Mouse (Mus musculus): Measurements from ENCODE around the gene Scrn1. TPM values are rescaled to one million over a fixed set of nuclear protein-coding genes. Genes with fewer than 3 reads are reported as not detected.

The Scrn1 gene
- total and polyA plus RNA-seq, 2 experiments = under 0.01 TPM; not detected in 1

DNA sequence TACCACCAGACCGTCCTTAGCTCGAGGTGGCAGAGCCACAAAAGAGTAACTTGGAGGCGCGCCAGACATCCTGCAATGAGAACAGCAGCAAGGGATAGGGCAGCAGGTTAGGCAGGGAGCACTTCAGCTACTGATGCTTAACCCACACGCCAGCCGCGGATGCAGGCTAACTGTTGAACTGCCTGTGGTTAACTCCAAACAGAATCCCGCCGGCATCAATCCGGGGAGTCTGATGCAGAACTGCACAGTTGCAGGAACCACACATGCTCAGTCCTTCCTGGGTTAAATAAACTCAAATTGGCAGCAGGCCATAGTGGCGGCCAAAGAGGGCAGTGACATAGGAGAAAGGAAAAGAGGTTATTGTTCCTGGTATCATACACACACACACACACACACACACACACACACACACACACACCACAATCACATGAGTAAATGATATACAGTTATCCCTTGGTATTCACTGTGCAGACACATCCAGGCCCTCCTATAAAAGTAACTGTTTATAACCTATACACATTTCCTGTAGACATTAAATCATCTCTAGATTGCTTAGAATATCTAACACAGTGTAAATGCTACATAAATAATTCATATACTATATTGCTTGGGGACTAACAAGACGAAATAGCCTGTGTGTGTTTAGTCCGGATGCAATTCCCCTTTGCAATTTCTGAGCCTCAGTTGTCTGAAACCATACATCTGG, 17.8 kb downstream of the Scrn1 start:
- no peaks in the 10 kb centered on the region for H3K36me3 ChIP-seq (ENCODE audit: control insufficient read depth, insufficient read depth, low read length)
- no peaks in the 10 kb centered on the region for H3K27me3 ChIP-seq (ENCODE audit: control insufficient read depth, insufficient read depth, low read length)
- H3K27ac ChIP-seq (replicated peaks; ENCODE audit: insufficient read depth, low read depth, low read length) = no peak overlapping the region
- H3K4me1 ChIP-seq (ENCODE audit: control insufficient read depth, insufficient read depth, low read length) = no peaks in the 10 kb centered on the region
- H3K9ac ChIP-seq (ENCODE audit: low read depth, low read length) = no peak overlapping the region
- no peak for TF ChIP-seq CTCF (IDR thresholded peaks at IDR 0.05; ENCODE audit: low read depth, low read length)
- no peak for TF ChIP-seq POLR2A (IDR thresholded peaks at IDR 0.05; ENCODE audit: extremely low read depth, insufficient read depth, low read length)
- peak; percentile 8 for DNase-seq (ENCODE audit: extremely low read depth, low read depth, low spot score)
- H3K4me3 ChIP-seq (ENCODE audit: insufficient read depth, low read depth, low read length) = no peak overlapping the region
- WGBS = 57% methylated on average over 13 of the region's 13 CpGs
- no peaks in the 10 kb centered on the region for H3K79me2 ChIP-seq (ENCODE audit: control insufficient read depth, insufficient read depth, low read length)

DNA sequence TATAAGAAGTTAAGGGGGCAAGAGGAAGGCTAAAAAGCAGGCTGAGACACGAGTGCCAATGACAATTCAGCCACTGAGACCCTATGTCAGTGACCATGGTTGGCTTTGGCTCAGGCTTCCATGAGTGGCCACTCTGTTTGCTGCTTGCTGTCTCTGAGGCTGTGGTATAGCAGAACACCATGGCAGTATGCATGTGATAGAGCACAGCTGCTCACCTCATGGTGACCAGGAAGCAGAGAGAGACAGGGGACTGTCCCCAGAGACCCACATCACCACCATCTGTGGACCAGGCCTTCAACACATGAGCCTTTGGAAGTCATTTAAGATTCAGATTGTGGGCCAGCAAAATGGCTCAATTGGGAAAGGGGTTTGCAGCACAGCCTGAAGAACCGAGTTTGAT, 22.6 kb downstream of the Scrn1 start:
- Histone ChIP-seq H3K36me3 (ENCODE audit: control insufficient read depth, insufficient read depth, low read length) (no peaks in the 10 kb centered on the region), H3K27me3 (ENCODE audit: control insufficient read depth, insufficient read depth, low read length) (no peaks in the 10 kb centered on the region), H3K4me3 (ENCODE audit: insufficient read depth, low read depth, low read length) (no peak overlapping the region), H3K27ac (replicated peaks; ENCODE audit: insufficient read depth, low read depth, low read length) (no peak overlapping the region), H3K9ac (ENCODE audit: low read depth, low read length) (no peak overlapping the region), H3K4me1 (ENCODE audit: control insufficient read depth, insufficient read depth, low read length) (no peaks in the 10 kb centered on the region), H3K79me2 (ENCODE audit: control insufficient read depth, insufficient read depth, low read length) (no peaks in the 10 kb centered on the region)
- 90% methylated on average over 2 of the region's 2 CpGs for WGBS
- no peak for DNase-seq (ENCODE audit: extremely low read depth, low read depth, low spot score)
- TF ChIP-seq CTCF (IDR thresholded peaks at IDR 0.05; ENCODE audit: low read depth, low read length) (no peak), POLR2A (IDR thresholded peaks at IDR 0.05; ENCODE audit: extremely low read depth, insufficient read depth, low read length) (no peak)

DNA sequence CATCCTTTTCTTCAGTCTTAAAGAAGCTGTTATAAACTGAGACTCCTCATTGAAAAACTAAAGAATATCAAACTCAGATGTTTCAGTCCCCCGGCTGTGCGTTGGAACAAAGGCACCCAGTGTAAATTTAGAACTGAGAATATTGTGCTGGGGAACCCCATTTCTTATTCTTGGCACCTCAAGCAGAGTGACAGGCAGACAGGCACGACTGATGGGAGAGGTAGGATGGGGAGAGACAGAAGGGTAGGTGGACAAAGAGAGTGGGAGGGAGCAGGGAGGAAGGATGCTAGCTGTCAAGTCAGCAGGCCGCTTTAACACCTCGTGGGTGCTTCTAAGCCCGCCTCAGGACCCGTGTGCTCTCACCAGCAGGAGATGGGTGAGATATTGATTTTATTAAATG, 23.5 kb downstream of the Scrn1 start:
- H3K36me3 ChIP-seq (ENCODE audit: control insufficient read depth, insufficient read depth, low read length) = no peaks in the 10 kb centered on the region
- H3K27ac ChIP-seq (replicated peaks; ENCODE audit: insufficient read depth, low read depth, low read length) = no peak overlapping the region
- no peaks in the 10 kb centered on the region for H3K79me2 ChIP-seq (ENCODE audit: control insufficient read depth, insufficient read depth, low read length)
- WGBS = 86% methylated on average over 7 of the region's 7 CpGs
- no peaks in the 10 kb centered on the region for H3K27me3 ChIP-seq (ENCODE audit: control insufficient read depth, insufficient read depth, low read length)
- no peak overlapping the region for H3K4me3 ChIP-seq (ENCODE audit: insufficient read depth, low read depth, low read length)
- no peak overlapping the region for H3K9ac ChIP-seq (ENCODE audit: low read depth, low read length)
- no peaks in the 10 kb centered on the region for H3K4me1 ChIP-seq (ENCODE audit: control insufficient read depth, insufficient read depth, low read length)
- TF ChIP-seq CTCF (IDR thresholded peaks at IDR 0.05; ENCODE audit: low read depth, low read length) = no peak
- no peak for TF ChIP-seq POLR2A (IDR thresholded peaks at IDR 0.05; ENCODE audit: extremely low read depth, insufficient read depth, low read length)
- DNase-seq (ENCODE audit: extremely low read depth, low read depth, low spot score) = no peak

DNA sequence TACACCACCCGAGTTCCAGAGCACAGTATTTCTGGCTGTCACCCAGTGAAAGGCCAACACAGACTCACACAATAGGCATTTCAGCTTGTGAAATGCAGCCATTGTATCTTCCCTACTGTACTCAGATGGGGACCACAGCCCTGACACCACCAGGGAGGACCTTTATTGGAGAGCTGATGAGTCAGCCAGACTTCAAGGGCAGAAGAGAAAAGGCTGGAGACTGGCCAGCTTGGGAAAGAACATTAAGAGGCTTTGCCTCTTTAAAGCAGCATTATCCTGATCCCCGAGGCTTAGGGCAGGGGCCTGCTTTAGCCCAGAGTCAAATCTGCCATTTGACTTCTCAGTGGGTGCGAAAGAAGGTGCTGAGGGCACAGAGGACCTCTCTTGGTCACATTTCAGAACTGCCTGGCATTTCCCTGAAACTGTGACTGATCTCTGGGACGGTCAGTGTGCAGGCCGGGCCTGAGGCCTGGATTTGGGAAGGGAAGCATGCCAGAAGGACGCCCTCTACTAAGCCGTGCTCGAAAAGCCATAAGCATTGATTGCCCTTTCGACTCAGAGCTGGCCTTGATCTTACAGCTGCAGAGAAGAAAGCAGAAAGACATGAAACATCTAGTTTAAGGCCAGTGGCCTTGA, 25.9 kb downstream of the Scrn1 start:
- no peaks in the 10 kb centered on the region for H3K79me2 ChIP-seq (ENCODE audit: control insufficient read depth, insufficient read depth, low read length)
- TF ChIP-seq POLR2A (IDR thresholded peaks at IDR 0.05; ENCODE audit: extremely low read depth, insufficient read depth, low read length) (no peak), CTCF (IDR thresholded peaks at IDR 0.05; ENCODE audit: low read depth, low read length) (no peak)
- no peaks in the 10 kb centered on the region for H3K27me3 ChIP-seq (ENCODE audit: control insufficient read depth, insufficient read depth, low read length)
- no peak overlapping the region for H3K4me3 ChIP-seq (ENCODE audit: insufficient read depth, low read depth, low read length)
- H3K4me1 ChIP-seq (ENCODE audit: control insufficient read depth, insufficient read depth, low read length) = no peaks in the 10 kb centered on the region
- WGBS = 79% methylated on average over 9 of the region's 9 CpGs
- no peak overlapping the region for H3K27ac ChIP-seq (replicated peaks; ENCODE audit: insufficient read depth, low read depth, low read length)
- no peak for DNase-seq (ENCODE audit: extremely low read depth, low read depth, low spot score)
- H3K36me3 ChIP-seq (ENCODE audit: control insufficient read depth, insufficient read depth, low read length) = no peaks in the 10 kb centered on the region
- no peak overlapping the region for H3K9ac ChIP-seq (ENCODE audit: low read depth, low read length)

DNA sequence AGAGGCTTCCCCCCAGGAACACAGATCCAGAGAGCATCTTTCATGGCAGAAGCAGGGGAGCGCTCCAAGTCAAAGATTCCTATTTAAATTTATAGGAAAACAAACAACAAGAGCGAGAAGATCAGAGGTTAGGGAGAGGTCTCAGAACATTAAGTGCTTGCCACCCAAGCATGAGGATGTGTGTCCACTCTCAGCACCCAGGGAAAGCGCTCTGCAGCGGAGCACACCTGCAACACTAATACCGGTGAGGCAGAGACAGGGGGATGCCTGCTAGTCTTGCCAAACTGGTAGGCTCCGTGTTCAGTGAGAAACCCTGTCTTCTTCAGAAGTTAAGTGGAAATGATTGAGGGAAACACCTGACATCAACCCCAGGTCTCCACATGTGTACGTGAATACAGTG, 26.9 kb downstream of the Scrn1 start:
- no peak for DNase-seq (ENCODE audit: extremely low read depth, low read depth, low spot score)
- Histone ChIP-seq H3K9ac (ENCODE audit: low read depth, low read length) (no peak overlapping the region), H3K27ac (replicated peaks; ENCODE audit: insufficient read depth, low read depth, low read length) (no peak overlapping the region), H3K4me3 (ENCODE audit: insufficient read depth, low read depth, low read length) (no peak overlapping the region), H3K4me1 (ENCODE audit: control insufficient read depth, insufficient read depth, low read length) (no peaks in the 10 kb centered on the region), H3K36me3 (ENCODE audit: control insufficient read depth, insufficient read depth, low read length) (no peaks in the 10 kb centered on the region), H3K27me3 (ENCODE audit: control insufficient read depth, insufficient read depth, low read length) (no peaks in the 10 kb centered on the region), H3K79me2 (ENCODE audit: control insufficient read depth, insufficient read depth, low read length) (no peaks in the 10 kb centered on the region)
- TF ChIP-seq POLR2A (IDR thresholded peaks at IDR 0.05; ENCODE audit: extremely low read depth, insufficient read depth, low read length) (no peak), CTCF (IDR thresholded peaks at IDR 0.05; ENCODE audit: low read depth, low read length) (no peak)
- 94% methylated on average over 7 of the region's 7 CpGs for WGBS

GRCm38 (mm10) chr6:54538773-54539173, 27.5 kb downstream of the Scrn1 start:
- WGBS = 71% methylated on average over 3 of the region's 3 CpGs

More at GRCm38 (mm10) chr6:54538773-54539173, 27.5 kb downstream of the Scrn1 start:
- DNase-seq (ENCODE audit: extremely low read depth, low read depth, low spot score) = no peak
- no peaks in the 10 kb centered on the region for H3K79me2 ChIP-seq (ENCODE audit: control insufficient read depth, insufficient read depth, low read length)
- no peak overlapping the region for H3K9ac ChIP-seq (ENCODE audit: low read depth, low read length)
- no peaks in the 10 kb centered on the region for H3K27me3 ChIP-seq (ENCODE audit: control insufficient read depth, insufficient read depth, low read length)
- H3K36me3 ChIP-seq (ENCODE audit: control insufficient read depth, insufficient read depth, low read length) = no peaks in the 10 kb centered on the region
- H3K27ac ChIP-seq (replicated peaks; ENCODE audit: insufficient read depth, low read depth, low read length) = no peak overlapping the region
- TF ChIP-seq CTCF (IDR thresholded peaks at IDR 0.05; ENCODE audit: low read depth, low read length) (no peak), POLR2A (IDR thresholded peaks at IDR 0.05; ENCODE audit: extremely low read depth, insufficient read depth, low read length) (no peak)
- no peaks in the 10 kb centered on the region for H3K4me1 ChIP-seq (ENCODE audit: control insufficient read depth, insufficient read depth, low read length)
- H3K4me3 ChIP-seq (ENCODE audit: insufficient read depth, low read depth, low read length) = no peak overlapping the region

Data from liver, adult 2 months (tissue).